Mouse (Mus musculus): ENCODE results near the gene Gtpbp1. TPM values are rescaled to one million over a fixed set of nuclear protein-coding genes. Genes with fewer than 3 reads are reported as not detected.

Gene Gtpbp1
- polyA plus RNA-seq, 1 experiment from 2014 or later: 13.3 TPM

- H3K4me2 ChIP-seq (replicated peaks; ENCODE audit: low read depth): no peak overlapping the region; the same call in 1 of the 2 replicates
- 55% methylated on average over 6 of the region's 6 CpGs for WGBS
- H3K36me3 ChIP-seq (ENCODE audit: control insufficient read depth, insufficient read depth, low read length): no peaks in the 10 kb centered on the region
- H3K27ac ChIP-seq (replicated peaks): peak overlapping the region; percentile 53; the same call in 1 of the 2 replicates
- peak; percentile 48 for DNase-seq (ENCODE audit: low spot score)
- no peaks in the 10 kb centered on the region for H3K27me3 ChIP-seq (ENCODE audit: control insufficient read depth, insufficient read depth, low read length)
- TF ChIP-seq CTCF (IDR thresholded peaks at IDR 0.05; ENCODE audit: low read depth) (no peak), EP300 (optimal IDR thresholded peaks at IDR 0.05) (no peak)
- ATAC-seq (ENCODE audit: low FRiP score, low TSS enrichment): peak; percentile 36; the same call in 1 of the 2 replicates
- no peaks in the 10 kb centered on the region for H3K9me3 ChIP-seq (ENCODE audit: control insufficient read depth, low read length)
- peaks cover 22% of the 10 kb centered on the region for H3K4me1 ChIP-seq (replicated peaks; ENCODE audit: control insufficient read depth, insufficient read depth)
- no peak overlapping the region for H3K4me3 ChIP-seq (ENCODE audit: low read depth, low read length)
- H3K9ac ChIP-seq (ENCODE audit: low read length): peak overlapping the region; percentile 35; the same call in 1 of the 2 replicates
Observed at GRCm38 (mm10) chr15:79683146-79683545, 7.5 kb upstream of the Gtpbp1 start.

DNA sequence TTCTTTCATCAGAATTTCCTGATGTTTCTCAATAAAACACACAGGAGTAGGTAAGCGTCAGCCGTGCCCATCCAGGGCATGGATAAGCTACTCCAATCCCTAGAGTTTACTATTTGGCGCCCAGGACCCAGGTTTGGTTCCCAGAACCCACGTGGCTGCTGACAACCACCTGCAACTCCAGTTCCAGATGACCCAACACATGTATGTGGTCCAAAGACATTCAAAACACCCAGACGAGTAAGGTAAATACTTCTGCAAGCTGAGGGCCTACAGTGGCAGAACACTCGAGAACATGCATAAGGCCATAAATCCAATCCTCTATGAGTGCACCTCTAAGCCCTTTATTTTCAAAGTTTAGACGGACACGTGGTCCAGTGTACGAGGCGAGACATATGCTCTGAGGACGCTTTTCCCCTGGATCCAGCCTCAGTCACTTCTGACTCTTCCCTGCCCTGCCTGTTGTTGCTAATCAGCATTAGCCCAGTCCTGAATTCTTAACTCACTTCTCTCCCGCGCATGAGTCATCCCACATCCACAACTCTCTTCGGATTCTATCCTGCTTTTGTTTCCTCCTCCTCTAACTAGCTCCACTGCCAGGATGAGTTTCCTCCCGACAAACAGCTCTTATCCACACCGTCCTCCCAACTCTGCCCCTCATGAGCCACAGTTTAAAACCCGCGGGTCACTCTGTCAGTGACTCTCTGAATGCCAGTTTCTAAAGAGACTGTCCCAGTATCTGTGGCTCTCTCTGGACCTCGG lies 6.8 kb upstream of the Gtpbp1 start:
- H3K4me3 ChIP-seq (ENCODE audit: low read depth, low read length): peak overlapping the region; percentile 14; the same call in 1 of the 2 replicates
- peak; percentile 46 for DNase-seq (ENCODE audit: low spot score)
- ATAC-seq (ENCODE audit: low FRiP score, low TSS enrichment): 0 out of 2 replicates have a peak, but pooled peaks have one; percentile 14
- H3K27ac ChIP-seq (replicated peaks): peak overlapping the region; percentile 56
- peak overlapping the region; percentile 82 for H3K4me2 ChIP-seq (replicated peaks; ENCODE audit: low read depth)
- H3K9me3 ChIP-seq (ENCODE audit: control insufficient read depth, low read length): no peaks in the 10 kb centered on the region
- peaks cover 22% of the 10 kb centered on the region for H3K4me1 ChIP-seq (replicated peaks; ENCODE audit: control insufficient read depth, insufficient read depth)
- H3K27me3 ChIP-seq (ENCODE audit: control insufficient read depth, insufficient read depth, low read length): no peaks in the 10 kb centered on the region
- H3K9ac ChIP-seq (ENCODE audit: low read length): peak overlapping the region; percentile 9; the same call in 1 of the 2 replicates
- 43% methylated on average over 19 of the region's 19 CpGs for WGBS
- no peaks in the 10 kb centered on the region for H3K36me3 ChIP-seq (ENCODE audit: control insufficient read depth, insufficient read depth, low read length)
- TF ChIP-seq EP300 (optimal IDR thresholded peaks at IDR 0.05) (no peak), CTCF (IDR thresholded peaks at IDR 0.05; ENCODE audit: low read depth) (no peak)

GRCm38 (mm10) chr15:79684616-79685015 lies 6.0 kb upstream of the Gtpbp1 start:
- H3K9me3 ChIP-seq (ENCODE audit: control insufficient read depth, low read length): no peaks in the 10 kb centered on the region
- peak overlapping the region; percentile 90; the same call in 1 of the 2 replicates for H3K9ac ChIP-seq (ENCODE audit: low read length)
- ATAC-seq (ENCODE audit: low FRiP score, low TSS enrichment) (no peak), DNase-seq (ENCODE audit: low spot score) (no peak)
- WGBS: 80% methylated on average over 6 of the region's 6 CpGs
- H3K27me3 ChIP-seq (ENCODE audit: control insufficient read depth, insufficient read depth, low read length): no peaks in the 10 kb centered on the region
- H3K4me3 ChIP-seq (ENCODE audit: low read depth, low read length): peak overlapping the region; percentile 14; the same call in 1 of the 2 replicates
- 0 out of 2 replicates have a peak overlapping the region, but pooled peaks have one; percentile 56 for H3K27ac ChIP-seq (replicated peaks)
- TF ChIP-seq CTCF (IDR thresholded peaks at IDR 0.05; ENCODE audit: low read depth) (no peak; the same call in 1 of the 2 replicates), EP300 (optimal IDR thresholded peaks at IDR 0.05) (no peak)
- no peaks in the 10 kb centered on the region for H3K36me3 ChIP-seq (ENCODE audit: control insufficient read depth, insufficient read depth, low read length)
- H3K4me2 ChIP-seq (replicated peaks; ENCODE audit: low read depth): peak overlapping the region; percentile 82
- H3K4me1 ChIP-seq (replicated peaks; ENCODE audit: control insufficient read depth, insufficient read depth): peaks cover 22% of the 10 kb centered on the region

DNA sequence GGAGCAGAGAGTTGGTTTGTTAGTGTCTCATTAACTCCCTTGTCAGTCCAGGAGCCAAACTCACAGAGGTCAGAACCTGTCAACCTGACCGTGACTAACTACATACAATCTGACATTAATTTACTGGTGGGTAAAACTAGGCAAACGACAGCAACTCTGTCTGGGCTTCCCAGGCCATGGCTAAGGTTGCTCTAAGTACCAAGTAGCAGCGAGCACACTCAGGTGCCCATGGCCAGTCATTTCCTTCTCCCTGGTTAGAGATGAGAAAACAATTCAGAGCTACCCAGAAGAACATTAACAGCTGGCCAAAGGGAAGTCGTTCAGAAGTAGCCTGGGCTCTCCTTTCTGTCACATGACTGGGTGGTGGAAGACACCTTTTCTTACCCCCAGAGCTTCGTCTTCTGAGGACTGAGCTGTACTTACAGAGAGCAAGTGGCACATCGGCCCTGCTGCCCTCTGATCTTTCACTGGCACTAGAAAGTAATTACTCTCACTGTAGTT lies 5.5 kb upstream of the Gtpbp1 start:
- ATAC-seq (ENCODE audit: low FRiP score, low TSS enrichment): no peak
- peak overlapping the region; percentile 90 for H3K9ac ChIP-seq (ENCODE audit: low read length)
- peaks cover 22% of the 10 kb centered on the region for H3K4me1 ChIP-seq (replicated peaks; ENCODE audit: control insufficient read depth, insufficient read depth)
- no peak overlapping the region; the same call in 1 of the 2 replicates for H3K27ac ChIP-seq (replicated peaks)
- no peaks in the 10 kb centered on the region for H3K9me3 ChIP-seq (ENCODE audit: control insufficient read depth, low read length)
- peak overlapping the region; percentile 82 for H3K4me2 ChIP-seq (replicated peaks; ENCODE audit: low read depth)
- no peaks in the 10 kb centered on the region for H3K27me3 ChIP-seq (ENCODE audit: control insufficient read depth, insufficient read depth, low read length)
- TF ChIP-seq CTCF (IDR thresholded peaks at IDR 0.05; ENCODE audit: low read depth): no peak
- no peak for TF ChIP-seq EP300 (optimal IDR thresholded peaks at IDR 0.05)
- DNase-seq (ENCODE audit: low spot score): no peak
- no peaks in the 10 kb centered on the region for H3K36me3 ChIP-seq (ENCODE audit: control insufficient read depth, insufficient read depth, low read length)
- WGBS: 24% methylated on average over 6 of the region's 6 CpGs
- H3K4me3 ChIP-seq (ENCODE audit: low read depth, low read length): peak overlapping the region; percentile 88

DNA sequence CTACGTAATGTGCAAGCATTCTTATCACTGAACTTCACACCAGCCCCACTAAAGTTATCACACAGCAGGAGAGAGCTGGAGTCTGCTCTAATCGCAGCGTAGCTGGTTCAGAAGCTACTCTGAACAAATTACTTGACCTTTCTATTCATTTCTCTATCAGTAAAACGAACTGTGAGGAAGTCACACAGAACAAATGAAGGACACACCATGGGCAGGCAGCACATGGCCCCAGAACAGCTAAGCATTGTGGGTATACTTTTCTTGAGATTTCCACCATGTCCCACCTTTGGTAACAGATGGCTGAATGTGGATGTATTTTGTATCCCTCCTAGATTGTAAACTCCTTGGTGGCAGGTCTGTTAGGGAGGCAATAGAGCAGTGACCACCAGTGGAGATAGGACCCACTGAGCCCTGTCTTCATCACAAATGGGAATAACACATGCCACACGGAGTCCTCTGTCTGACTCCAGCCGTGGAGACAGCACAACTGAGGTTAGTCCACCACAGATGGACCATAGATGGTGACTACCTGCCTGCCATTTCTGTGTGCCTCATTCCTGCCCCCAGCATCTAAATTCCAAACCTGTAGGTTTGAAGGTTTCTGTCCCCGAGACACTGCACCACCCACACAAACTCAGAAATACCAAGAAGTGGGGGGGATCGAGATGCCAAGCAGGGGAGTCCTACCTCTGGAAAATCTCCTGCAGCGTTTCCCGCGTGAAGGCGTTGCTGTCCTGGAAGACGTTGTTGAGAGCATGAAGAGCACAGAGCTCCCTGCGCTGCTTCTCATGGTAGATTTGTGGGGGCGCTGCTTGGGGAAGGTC lies 4.4 kb upstream of the Gtpbp1 start:
- H3K4me1 ChIP-seq (replicated peaks; ENCODE audit: control insufficient read depth, insufficient read depth): peaks cover 22% of the 10 kb centered on the region
- WGBS: 6% methylated on average over 15 of the region's 15 CpGs
- peak overlapping the region; percentile 82 for H3K4me2 ChIP-seq (replicated peaks; ENCODE audit: low read depth)
- H3K9me3 ChIP-seq (ENCODE audit: control insufficient read depth, low read length): no peaks in the 10 kb centered on the region
- DNase-seq (ENCODE audit: low spot score) (no peak), ATAC-seq (ENCODE audit: low FRiP score, low TSS enrichment) (no peak)
- H3K36me3 ChIP-seq (ENCODE audit: control insufficient read depth, insufficient read depth, low read length): no peaks in the 10 kb centered on the region
- TF ChIP-seq CTCF (IDR thresholded peaks at IDR 0.05; ENCODE audit: low read depth): no peak
- TF ChIP-seq EP300 (optimal IDR thresholded peaks at IDR 0.05): no peak
- no peak overlapping the region for H3K27ac ChIP-seq (replicated peaks)
- peak overlapping the region; percentile 88 for H3K4me3 ChIP-seq (ENCODE audit: low read depth, low read length)
- peak overlapping the region; percentile 90 for H3K9ac ChIP-seq (ENCODE audit: low read length)
- H3K27me3 ChIP-seq (ENCODE audit: control insufficient read depth, insufficient read depth, low read length): no peaks in the 10 kb centered on the region
